Mouse (Mus musculus): Measurements from ENCODE around the gene Ccr1l1. TPM values are rescaled to one million over a fixed set of nuclear protein-coding genes. Genes with fewer than 3 reads are reported as not detected.

The Ccr1l1 gene
- polyA plus RNA-seq, 1 experiment from 2014 or later, result not detected

GRCm38 (mm10) chr9:123949432-123949831, 28.8 kb downstream of the Ccr1l1 start:
- Histone ChIP-seq H3K4me3 (no peak overlapping the region), H3K9me3 (no peaks in the 10 kb centered on the region), H3K27ac (no peak overlapping the region), H3K27me3 (ENCODE audit: insufficient read depth, poor library complexity, severe bottlenecking) (no peaks in the 10 kb centered on the region), H3K4me1 (no peaks in the 10 kb centered on the region), H3K36me3 (no peaks in the 10 kb centered on the region)
- no peak for DNase-seq (ENCODE audit: low spot score)
- 82% methylated on average over 2 of the region's 2 CpGs for WGBS

GRCm38 (mm10) chr9:123947815-123948214, 30.4 kb downstream of the Ccr1l1 start:
- Histone ChIP-seq H3K9me3 (no peaks in the 10 kb centered on the region), H3K4me3 (no peak overlapping the region), H3K36me3 (no peaks in the 10 kb centered on the region), H3K27ac (no peak overlapping the region), H3K27me3 (ENCODE audit: insufficient read depth, poor library complexity, severe bottlenecking) (no peaks in the 10 kb centered on the region), H3K4me1 (no peaks in the 10 kb centered on the region)
- WGBS, result 74% methylated on average over 1 of the region's 1 CpGs
- no peak for DNase-seq (ENCODE audit: low spot score)

- no peaks in the 10 kb centered on the region for H3K4me1 ChIP-seq
- no peaks in the 10 kb centered on the region for H3K36me3 ChIP-seq
- H3K9me3 ChIP-seq, result no peaks in the 10 kb centered on the region
- H3K27me3 ChIP-seq (ENCODE audit: insufficient read depth, poor library complexity, severe bottlenecking), result no peaks in the 10 kb centered on the region
- no peak overlapping the region for H3K4me3 ChIP-seq
- no peak for DNase-seq (ENCODE audit: low spot score)
- no peak overlapping the region for H3K27ac ChIP-seq
- WGBS, result 76% methylated on average over 3 of the region's 3 CpGs
Observed at GRCm38 (mm10) chr9:123942025-123942424, 36.2 kb downstream of the Ccr1l1 start.

GRCm38 (mm10) chr9:123941316-123941715, 36.9 kb downstream of the Ccr1l1 start:
- Histone ChIP-seq H3K27ac (no peak overlapping the region), H3K27me3 (ENCODE audit: insufficient read depth, poor library complexity, severe bottlenecking) (no peaks in the 10 kb centered on the region), H3K4me1 (no peaks in the 10 kb centered on the region), H3K4me3 (no peak overlapping the region), H3K9me3 (no peaks in the 10 kb centered on the region), H3K36me3 (no peaks in the 10 kb centered on the region)
- WGBS, result 59% methylated on average over 2 of the region's 2 CpGs
- no peak for DNase-seq (ENCODE audit: low spot score)

GRCm38 (mm10) chr9:123940628-123941027, 37.6 kb downstream of the Ccr1l1 start:
- H3K4me3 ChIP-seq, result no peak overlapping the region
- no peaks in the 10 kb centered on the region for H3K4me1 ChIP-seq
- H3K27ac ChIP-seq, result no peak overlapping the region
- no peaks in the 10 kb centered on the region for H3K36me3 ChIP-seq
- no peaks in the 10 kb centered on the region for H3K9me3 ChIP-seq
- no peaks in the 10 kb centered on the region for H3K27me3 ChIP-seq (ENCODE audit: insufficient read depth, poor library complexity, severe bottlenecking)
- DNase-seq (ENCODE audit: low spot score), result no peak

- no peaks in the 10 kb centered on the region for H3K9me3 ChIP-seq
- H3K36me3 ChIP-seq, result no peaks in the 10 kb centered on the region
- no peak overlapping the region for H3K4me3 ChIP-seq
- no peaks in the 10 kb centered on the region for H3K4me1 ChIP-seq
- H3K27ac ChIP-seq, result no peak overlapping the region
- 62% methylated on average over 1 of the region's 1 CpGs for WGBS
- no peaks in the 10 kb centered on the region for H3K27me3 ChIP-seq (ENCODE audit: insufficient read depth, poor library complexity, severe bottlenecking)
- DNase-seq (ENCODE audit: low spot score), result no peak
Observed at GRCm38 (mm10) chr9:123940168-123940567, 38.0 kb downstream of the Ccr1l1 start.

- Histone ChIP-seq H3K9me3 (no peaks in the 10 kb centered on the region), H3K27ac (no peak overlapping the region), H3K4me1 (no peaks in the 10 kb centered on the region), H3K36me3 (no peaks in the 10 kb centered on the region), H3K4me3 (no peak overlapping the region), H3K27me3 (ENCODE audit: insufficient read depth, poor library complexity, severe bottlenecking) (no peaks in the 10 kb centered on the region)
- 87% methylated on average over 2 of the region's 2 CpGs for WGBS
- no peak for DNase-seq (ENCODE audit: low spot score)
Observed at GRCm38 (mm10) chr9:123937989-123938388, 40.2 kb downstream of the Ccr1l1 start.

- WGBS, result 85% methylated on average over 9 of the region's 9 CpGs
- no peak for DNase-seq (ENCODE audit: low spot score)
Observed at GRCm38 (mm10) chr9:123936604-123937280, 41.5 kb downstream of the Ccr1l1 start.

GRCm38 (mm10) chr9:123935776-123936175, 42.4 kb downstream of the Ccr1l1 start:
- no peaks in the 10 kb centered on the region for H3K36me3 ChIP-seq
- H3K27me3 ChIP-seq (ENCODE audit: insufficient read depth, poor library complexity, severe bottlenecking), result no peaks in the 10 kb centered on the region
- no peak for DNase-seq (ENCODE audit: low spot score)
- 90% methylated on average over 5 of the region's 5 CpGs for WGBS
- H3K9me3 ChIP-seq, result no peaks in the 10 kb centered on the region
- H3K27ac ChIP-seq, result no peak overlapping the region
- no peak overlapping the region for H3K4me3 ChIP-seq
- no peaks in the 10 kb centered on the region for H3K4me1 ChIP-seq

More at GRCm38 (mm10) chr9:123936604-123937280, 41.5 kb downstream of the Ccr1l1 start:
- Histone ChIP-seq H3K9me3 (no peaks in the 10 kb centered on the region), H3K36me3 (no peaks in the 10 kb centered on the region), H3K27ac (no peak overlapping the region), H3K4me1 (no peaks in the 10 kb centered on the region), H3K27me3 (ENCODE audit: insufficient read depth, poor library complexity, severe bottlenecking) (no peaks in the 10 kb centered on the region), H3K4me3 (no peak overlapping the region)

- H3K9me3 ChIP-seq, result no peaks in the 10 kb centered on the region
Observed at GRCm38 (mm10) chr9:123935346-123935745, 42.9 kb downstream of the Ccr1l1 start.

GRCm38 (mm10) chr9:123933716-123934445, 44.3 kb downstream of the Ccr1l1 start:
- Histone ChIP-seq H3K36me3 (no peaks in the 10 kb centered on the region), H3K27me3 (ENCODE audit: insufficient read depth, poor library complexity, severe bottlenecking) (no peaks in the 10 kb centered on the region), H3K4me3 (no peak overlapping the region), H3K4me1 (no peaks in the 10 kb centered on the region), H3K27ac (no peak overlapping the region), H3K9me3 (no peaks in the 10 kb centered on the region)
- DNase-seq (ENCODE audit: low spot score), result no peak
- WGBS, result 92% methylated on average over 5 of the region's 5 CpGs

More at GRCm38 (mm10) chr9:123935346-123935745, 42.9 kb downstream of the Ccr1l1 start:
- Histone ChIP-seq H3K4me3 (no peak overlapping the region), H3K27ac (no peak overlapping the region), H3K4me1 (no peaks in the 10 kb centered on the region), H3K36me3 (no peaks in the 10 kb centered on the region), H3K27me3 (ENCODE audit: insufficient read depth, poor library complexity, severe bottlenecking) (no peaks in the 10 kb centered on the region)
- DNase-seq (ENCODE audit: low spot score), result no peak
- 88% methylated on average over 6 of the region's 6 CpGs for WGBS

GRCm38 (mm10) chr9:123932911-123933675, 45.1 kb downstream of the Ccr1l1 start:
- Histone ChIP-seq H3K9me3 (no peaks in the 10 kb centered on the region), H3K27ac (no peak overlapping the region), H3K4me3 (no peak overlapping the region), H3K4me1 (peaks cover 6% of the 10 kb centered on the region; the same call in 1 of the 2 replicates), H3K36me3 (no peaks in the 10 kb centered on the region), H3K27me3 (ENCODE audit: insufficient read depth, poor library complexity, severe bottlenecking) (no peaks in the 10 kb centered on the region)
- WGBS, result 86% methylated on average over 19 of the region's 19 CpGs
- no peak for DNase-seq (ENCODE audit: low spot score)
